Mouse (Mus musculus): ENCODE measurements around the gene Tbc1d8.

Tbc1d8 gene

DNA sequence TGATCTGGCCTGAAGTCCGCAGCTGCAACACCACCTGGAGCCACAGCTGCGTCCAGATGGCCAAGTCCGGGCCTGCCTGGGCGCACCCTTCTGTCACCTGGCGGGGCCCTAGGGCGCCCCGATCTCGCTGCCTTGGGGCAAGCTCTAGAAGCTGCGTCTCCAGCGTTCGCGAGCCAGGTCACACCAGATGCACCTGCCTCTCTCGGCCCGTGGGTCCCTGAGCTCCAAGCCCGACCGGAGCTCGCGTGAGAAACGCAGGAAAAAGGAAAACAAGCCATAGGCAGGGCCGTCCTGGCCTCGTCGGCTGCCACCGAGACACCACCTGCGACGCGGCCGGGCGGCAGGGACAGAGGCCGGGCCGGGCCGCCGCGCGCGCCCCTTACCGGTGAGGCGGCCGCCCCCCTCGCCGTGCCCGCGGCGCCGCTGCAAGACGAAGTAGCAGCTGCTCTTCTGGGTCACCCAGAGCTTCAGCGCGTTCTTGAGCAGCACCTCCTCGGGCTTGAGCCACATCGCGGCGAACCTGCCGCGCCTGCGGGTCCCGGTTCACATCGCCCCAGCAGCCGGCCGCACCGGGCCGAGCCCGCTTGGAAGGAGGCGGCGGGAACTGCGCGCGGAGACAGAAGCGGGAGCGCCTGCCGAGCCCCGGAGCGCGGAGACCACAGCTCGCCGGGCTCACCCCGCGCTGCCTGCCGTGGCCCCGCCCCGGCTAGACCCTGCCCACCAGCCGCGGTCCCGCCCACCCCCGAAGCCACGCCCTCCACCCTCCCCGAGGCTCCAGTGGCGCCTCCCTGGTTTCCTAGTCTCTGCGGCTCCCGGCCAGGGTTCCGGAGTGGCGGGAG is at the start of gene Tbc1d8:
Tbc1d8 (minus strand) TSS at position 699 of the 839 bp plus-strand sequence.
- DNase-seq (ENCODE audit: low read depth, low spot score): peak; percentile 79

DNA sequence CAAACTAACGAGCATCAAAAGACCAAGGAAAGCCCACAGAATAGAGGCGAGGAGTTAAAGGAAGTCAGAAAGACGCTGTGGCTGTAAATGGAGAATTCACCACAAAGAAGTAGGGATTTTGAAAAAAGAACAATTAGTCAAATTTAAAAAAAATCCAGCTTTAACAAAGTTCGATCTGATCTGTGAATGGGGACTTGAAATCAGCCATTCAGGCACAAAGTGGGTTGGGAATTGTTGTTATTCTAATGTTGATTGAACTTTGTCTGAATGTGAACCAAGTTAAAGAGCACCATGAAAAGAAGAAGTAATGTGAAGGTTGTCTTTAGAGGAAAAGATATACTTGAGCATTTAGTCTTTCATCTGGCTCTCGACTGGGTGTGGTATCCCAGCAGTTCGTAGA is 49.8 kb upstream of the Tbc1d8 start:
- DNase-seq (ENCODE audit: low read depth, low spot score): no peak

- peak; percentile 79 for DNase-seq (ENCODE audit: low read depth, low spot score)
Measured at GRCm38 (mm10) chr1:39527432-39527831, 48.9 kb upstream of the Tbc1d8 start.

DNA sequence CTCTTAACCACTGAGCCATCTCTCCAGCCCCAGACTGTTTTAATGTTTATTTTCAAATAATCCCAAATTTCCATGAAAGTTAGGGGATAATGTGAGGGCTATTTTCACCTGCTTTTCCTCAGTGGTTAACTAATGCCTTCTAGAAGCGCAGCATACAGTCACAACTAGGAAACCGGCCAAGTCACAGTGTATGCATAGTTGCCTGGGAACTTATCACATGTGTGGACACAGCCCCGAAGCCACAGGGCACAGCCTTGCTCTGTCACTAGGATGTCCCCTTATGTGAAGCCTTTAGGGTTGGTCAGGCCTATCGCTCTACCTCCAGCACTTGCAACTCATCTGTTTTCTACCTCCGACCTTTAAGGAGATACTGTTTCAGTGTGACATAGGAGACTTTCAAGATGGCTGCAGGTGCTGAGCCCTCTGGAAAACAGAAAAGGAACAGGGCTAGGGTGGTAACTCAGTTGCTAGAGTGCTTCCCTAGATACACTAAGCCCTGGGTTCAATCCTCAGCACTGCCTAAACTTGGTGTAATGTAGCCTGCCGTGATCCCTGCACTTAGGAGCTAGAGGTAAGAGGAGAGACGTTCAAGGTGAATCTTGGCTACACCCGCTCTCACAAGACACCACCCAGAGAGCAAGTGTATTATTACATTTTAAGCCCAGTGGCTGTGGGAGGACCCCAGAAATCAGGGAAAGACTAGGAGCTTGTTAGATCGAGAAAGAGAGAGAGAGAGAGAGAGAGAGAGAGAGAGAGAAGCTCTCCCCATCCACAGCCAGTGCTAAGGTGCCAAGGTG is 48.0 kb upstream of the Tbc1d8 start:
- no peak for DNase-seq (ENCODE audit: low read depth, low spot score)

GRCm38 (mm10) chr1:39525763-39526162 is 47.2 kb upstream of the Tbc1d8 start:
- DNase-seq (ENCODE audit: low read depth, low spot score): no peak

- peak; percentile 43 for DNase-seq (ENCODE audit: low read depth, low spot score)
Measured at GRCm38 (mm10) chr1:39522519-39522918, 44.0 kb upstream of the Tbc1d8 start.

GRCm38 (mm10) chr1:39521326-39521725 is 42.8 kb upstream of the Tbc1d8 start:
- no peak for DNase-seq (ENCODE audit: low read depth, low spot score)

- DNase-seq (ENCODE audit: low read depth, low spot score): no peak
Measured at GRCm38 (mm10) chr1:39515303-39515991, 36.9 kb upstream of the Tbc1d8 start.

DNA sequence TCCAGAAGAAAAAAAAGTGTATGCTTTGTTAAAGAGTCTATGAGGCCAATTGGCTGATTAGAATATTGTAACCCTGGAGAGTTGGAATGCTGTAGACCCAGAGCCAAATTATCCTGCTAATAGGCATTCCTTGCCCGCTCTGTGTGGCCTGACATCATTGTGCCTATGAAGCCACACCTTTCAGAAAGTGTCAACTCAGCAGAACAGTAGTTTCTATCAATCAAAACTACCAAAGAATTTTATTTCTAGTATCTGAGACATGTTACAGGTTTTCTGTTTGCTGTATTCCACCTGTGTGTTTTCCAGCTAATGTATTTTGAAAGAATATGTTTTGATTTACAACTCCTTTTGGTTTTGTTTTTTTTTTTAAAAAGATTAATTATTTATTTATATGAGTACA is 33.6 kb upstream of the Tbc1d8 start:
- no peak for DNase-seq (ENCODE audit: low read depth, low spot score)

GRCm38 (mm10) chr1:39511775-39512174 is 33.2 kb upstream of the Tbc1d8 start:
- no peak for DNase-seq (ENCODE audit: low read depth, low spot score)

- no peak for DNase-seq (ENCODE audit: low read depth, low spot score)
Measured at GRCm38 (mm10) chr1:39505600-39505999, 27.0 kb upstream of the Tbc1d8 start.

DNA sequence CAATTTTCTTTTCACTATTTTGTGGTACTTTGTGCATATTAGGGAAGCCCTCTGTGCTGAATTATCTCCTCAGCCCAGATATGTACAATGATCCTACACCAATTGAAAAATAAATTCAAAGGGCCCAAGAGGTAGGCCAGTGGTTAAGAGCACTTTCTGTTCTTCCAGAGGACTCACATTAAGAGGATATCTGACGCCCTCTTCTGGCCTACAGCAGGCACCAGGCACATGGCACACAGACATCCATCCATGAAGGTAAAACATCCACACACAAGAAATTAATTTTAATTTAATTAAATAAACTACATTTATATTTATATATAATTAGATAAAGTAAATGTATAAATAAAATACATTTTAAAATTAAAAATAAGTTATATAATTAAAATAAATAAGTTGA is 25.7 kb upstream of the Tbc1d8 start:
- no peak for DNase-seq (ENCODE audit: low read depth, low spot score)

- DNase-seq (ENCODE audit: low read depth, low spot score): no peak
Measured at GRCm38 (mm10) chr1:39502817-39503633, 24.5 kb upstream of the Tbc1d8 start.

GRCm38 (mm10) chr1:39499485-39499941 is 21.0 kb upstream of the Tbc1d8 start:
- no peak for DNase-seq (ENCODE audit: low read depth, low spot score)

- no peak for DNase-seq (ENCODE audit: low read depth, low spot score)
Measured at GRCm38 (mm10) chr1:39497748-39498147, 19.2 kb upstream of the Tbc1d8 start.

DNA sequence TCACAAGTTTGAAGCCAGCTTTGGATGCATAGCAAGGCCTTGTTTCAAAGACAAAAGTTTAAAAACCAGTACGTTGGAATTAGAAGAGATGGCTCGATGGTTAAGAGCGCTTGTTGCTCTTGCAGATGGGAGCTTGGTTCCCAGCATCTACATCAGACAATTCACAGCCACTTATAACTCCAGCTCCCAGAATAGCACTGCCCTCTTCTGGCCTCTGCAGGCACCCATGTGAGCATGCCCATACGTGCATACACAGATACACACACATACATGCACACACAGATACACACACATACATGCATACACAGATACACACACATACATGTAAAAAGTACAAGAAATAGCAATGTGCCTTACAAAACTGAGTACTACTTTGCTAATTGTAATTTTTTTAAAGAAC is 18.4 kb upstream of the Tbc1d8 start:
- no peak for DNase-seq (ENCODE audit: low read depth, low spot score)

DNA sequence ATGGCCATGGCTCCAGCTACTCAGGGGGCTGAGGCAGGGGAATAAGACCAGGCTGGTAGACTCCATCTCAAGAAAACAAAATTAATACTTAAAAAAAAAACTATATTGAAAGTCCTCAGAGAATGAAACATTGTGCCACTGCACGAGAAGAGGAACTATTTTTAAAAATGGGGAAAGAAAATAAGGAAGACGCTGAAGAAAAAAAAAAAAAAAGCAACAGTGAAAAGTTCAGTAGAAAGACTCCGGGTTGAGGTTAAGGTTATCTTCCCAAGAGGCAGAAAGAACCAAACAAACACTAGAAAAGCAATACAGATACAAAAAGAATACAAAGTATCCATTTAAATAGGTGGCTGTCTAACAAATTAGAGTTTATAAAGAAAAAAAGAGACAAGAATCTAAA is 15.1 kb upstream of the Tbc1d8 start:
- DNase-seq (ENCODE audit: low read depth, low spot score): no peak

- DNase-seq (ENCODE audit: low read depth, low spot score): no peak
Measured at GRCm38 (mm10) chr1:39493165-39493564, 14.6 kb upstream of the Tbc1d8 start.

GRCm38 (mm10) chr1:39487370-39487769 is 8.8 kb upstream of the Tbc1d8 start:
- no peak for DNase-seq (ENCODE audit: low read depth, low spot score)

GRCm38 (mm10) chr1:39482115-39482815 is 3.7 kb upstream of the Tbc1d8 start:
- peak; percentile 33 for DNase-seq (ENCODE audit: low read depth, low spot score)

DNA sequence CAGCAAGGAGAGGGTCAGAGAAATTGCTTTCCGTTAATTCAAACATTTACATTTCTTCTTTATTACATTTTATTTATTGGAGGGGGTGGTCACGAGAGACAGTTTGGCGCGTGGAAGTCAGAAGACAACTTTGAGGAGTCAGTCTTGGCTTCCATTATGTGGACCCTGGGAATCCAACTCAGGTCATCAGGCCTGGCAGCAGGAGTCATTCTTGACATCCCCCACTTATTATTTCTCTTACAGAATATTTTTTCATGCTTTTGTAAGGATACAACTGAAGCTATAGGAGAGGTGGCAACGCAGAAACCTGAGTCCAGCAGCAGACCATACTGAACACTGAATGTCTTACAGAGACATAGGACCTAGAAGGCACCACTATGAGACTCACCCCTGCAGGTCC is 699 bp upstream of the Tbc1d8 start:
- no peak for DNase-seq (ENCODE audit: low read depth, low spot score)

Measured in forelimb bud, embryonic 11.5 days (tissue).